In the genomic region with DNA sequence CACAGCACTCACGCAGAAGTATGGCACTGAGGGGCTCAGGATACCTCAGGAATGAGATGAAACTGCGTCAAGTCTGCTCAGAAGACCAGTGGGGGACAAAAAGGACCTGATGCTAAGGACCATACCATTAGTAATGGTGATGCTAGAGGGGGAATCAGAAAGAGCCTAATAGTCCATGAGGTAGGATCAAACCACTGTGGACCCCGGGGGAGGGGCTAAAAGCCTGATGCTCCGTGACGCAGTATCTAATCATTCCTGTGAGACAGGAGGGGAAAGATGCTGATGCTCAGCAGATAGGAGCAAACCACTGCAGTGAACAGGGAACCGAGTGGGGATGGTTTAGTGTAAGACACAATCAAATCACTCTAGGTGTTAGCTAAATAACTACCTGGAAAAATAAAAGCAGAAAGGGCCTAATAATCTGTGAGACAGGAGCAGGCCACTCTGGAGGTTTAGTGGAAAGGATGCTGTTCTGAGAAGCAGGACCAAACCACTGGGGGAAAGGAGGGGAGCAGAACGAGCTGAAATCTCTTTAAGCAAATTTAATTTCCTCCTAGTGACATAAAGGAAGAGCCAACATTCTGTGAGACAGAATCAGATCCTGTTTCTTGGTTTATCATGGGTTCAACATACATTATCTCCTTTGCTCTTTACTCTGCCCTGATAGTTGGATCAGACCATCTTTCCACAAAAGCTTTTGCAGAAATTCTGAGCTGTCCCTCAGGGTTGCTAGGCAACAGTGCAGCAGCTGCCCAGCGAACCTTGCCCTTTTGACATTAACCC, we compare ENCODE assay signal across 9 mouse cellular contexts.
A peak's percentile ranks its signal among the peaks of the same experiment; 100 is the strongest.
DNase-seq lines count a peak whose midpoint lies in the region; ATAC-seq lines count a peak whose summit lies in the region.
"Had no signal": no experiment of that assay in that cellular context is flagged by ENCODE, and none has a peak within 500 bp of the region (broad histone marks: within the 10 kb centered on the region; RNA-seq: fewer than 3 reads in every experiment).

No protein-coding gene starts in this region.

- DNase-seq in brain, adult 2 months (ENCODE audit: low read depth, low spot score) = peak; percentile 98
- peak; percentile 90 for DNase-seq in embryo, embryonic 10.5 days (ENCODE audit: low spot score)
- DNase-seq in limb, embryonic 11.5 days (ENCODE audit: low spot score) = peak; percentile 41
- peak; percentile 78 to 82 for DNase-seq in right cerebral cortex, postnatal 36 days (ENCODE audit: low spot score in 2 of 2)
- DNase-seq in urinary bladder, postnatal 4 days (ENCODE audit: low spot score in 2 of 2) = no peak
- DNase-seq in heart, postnatal 4 days = no peak
- DNase-seq in thymus, postnatal 4 days = no peak

- H3K9ac ChIP-seq in hindbrain, embryonic 13.5 days = peak overlapping the region; percentile 65
- H3K9ac ChIP-seq in limb, embryonic 11.5 days (ENCODE audit: low read length) = no peak overlapping the region

- H3K4me3 ChIP-seq in hindbrain, embryonic 13.5 days = peak overlapping the region; percentile 39
- H3K4me3 ChIP-seq in limb, embryonic 11.5 days (ENCODE audit: low read depth, low read length) = no peak overlapping the region

- peak overlapping the region; percentile 54 for H3K4me2 ChIP-seq in hindbrain, embryonic 13.5 days
- H3K4me2 ChIP-seq in limb, embryonic 11.5 days (ENCODE audit: low read depth, severe bottlenecking) = no peak overlapping the region

- no peaks in the 10 kb centered on the region for H3K9me3 ChIP-seq in hindbrain, embryonic 13.5 days
- no peaks in the 10 kb centered on the region for H3K9me3 ChIP-seq in limb, embryonic 11.5 days (ENCODE audit: control insufficient read depth, low read length)

- peak; percentile 96 for ATAC-seq in hindbrain, embryonic 13.5 days (ENCODE audit: low FRiP score)
- peak; percentile 76 for ATAC-seq in limb, embryonic 11.5 days (ENCODE audit: insufficient number of reproducible peaks, low FRiP score, low TSS enrichment, low read depth)
- ATAC-seq: Patski had no signal

- H3K36me3 ChIP-seq in hindbrain, embryonic 13.5 days = peaks cover 11% of the 10 kb centered on the region
- H3K36me3 ChIP-seq in limb, embryonic 11.5 days (ENCODE audit: control insufficient read depth, insufficient read depth, low read length) = no peaks in the 10 kb centered on the region

- no peaks in the 10 kb centered on the region for H3K4me1 ChIP-seq in hindbrain, embryonic 13.5 days (replicated peaks)
- no peaks in the 10 kb centered on the region for H3K4me1 ChIP-seq in limb, embryonic 11.5 days (ENCODE audit: control insufficient read depth, insufficient read depth, low read length)

- peak overlapping the region; percentile 92 for H3K27ac ChIP-seq in hindbrain, embryonic 13.5 days
- H3K27ac ChIP-seq in limb, embryonic 11.5 days (replicated peaks; ENCODE audit: low read depth, low read length) = no peak overlapping the region

- H3K27me3 ChIP-seq in hindbrain, embryonic 13.5 days = peaks cover 28% of the 10 kb centered on the region
- 0 out of 2 replicates have a peak, but pooled peaks cover 3% of the 10 kb centered on the region for H3K27me3 ChIP-seq in limb, embryonic 11.5 days (ENCODE audit: control insufficient read depth, insufficient read depth, low read length)

- WGBS in hindbrain, embryonic 13.5 days = 21% methylated on average over 8 of the region's 8 CpGs
- 27% methylated on average over 8 of the region's 8 CpGs for WGBS in limb, embryonic 11.5 days

Comparison
In these comparisons a context has a peak if more than half of its experiments do, and no peak if none do; other contexts are left out.
1. DNase-seq: peak in brain, adult 2 months (single experiment), embryo, embryonic 10.5 days (single experiment), limb, embryonic 11.5 days (single experiment) and right cerebral cortex, postnatal 36 days (2 of 2); none in urinary bladder, postnatal 4 days (0 of 2), heart, postnatal 4 days (single experiment) and thymus, postnatal 4 days (single experiment).